Mouse (Mus musculus): Measurements from ENCODE around the gene Ddt. TPM values are rescaled to one million over a fixed set of nuclear protein-coding genes. Genes with fewer than 3 reads are reported as not detected.

The Ddt gene
- polyA plus RNA-seq (2015; fragmentation: Nextera tagmentation; extraction: Ambion mirVana) = 222 and 239 TPM in 2 replicates

GRCm38 (mm10) chr10:75772795-75773664 is at the start of gene Ddt:
Gene Ddt (minus strand): TSS chr10:75773414.
- Histone ChIP-seq H3K4me3 (ENCODE audit: low read depth, low read length) (peak within 1 kb of the TSS; percentile 77), H3K4me2 (ENCODE audit: low read depth, low read length) (peak within 1 kb of the TSS; percentile 98), H3K9me3 (replicated peaks; ENCODE audit: control insufficient read depth, low read length) (no peaks in the 10 kb centered on the region), H3K9ac (ENCODE audit: low read depth, low read length) (peak within 1 kb of the TSS; percentile 79), H3K4me1 (ENCODE audit: control insufficient read depth, low read depth, low read length) (peaks cover 14% of the 10 kb centered on the region), H3K27me3 (ENCODE audit: control insufficient read depth, insufficient read depth, low read depth, low read length) (peaks cover 3% of the 10 kb centered on the region; the same call in 1 of the 2 replicates), H3K27ac (ENCODE audit: low read length) (peak within 1 kb of the TSS; percentile 61), H3K36me3 (ENCODE audit: control insufficient read depth, insufficient read depth) (no peaks in the 10 kb centered on the region)
- peak; percentile 95 for ATAC-seq (ENCODE audit: low read depth)
- under 1% methylated on average over 45 of the region's 47 CpGs for WGBS (ENCODE audit: insufficient replicate concordance)

- Histone ChIP-seq H3K27me3 (ENCODE audit: control insufficient read depth, insufficient read depth, low read depth, low read length) (no peaks in the 10 kb centered on the region), H3K4me1 (ENCODE audit: control insufficient read depth, low read depth, low read length) (no peaks in the 10 kb centered on the region), H3K4me3 (ENCODE audit: low read depth, low read length) (no peak within 1 kb of the TSS), H3K4me2 (ENCODE audit: low read depth, low read length) (no peak within 1 kb of the TSS), H3K27ac (ENCODE audit: low read length) (no peak within 1 kb of the TSS), H3K36me3 (ENCODE audit: control insufficient read depth, insufficient read depth) (no peaks in the 10 kb centered on the region), H3K9ac (ENCODE audit: low read depth, low read length) (no peak within 1 kb of the TSS), H3K9me3 (replicated peaks; ENCODE audit: control insufficient read depth, low read length) (no peaks in the 10 kb centered on the region)
- no peak for ATAC-seq (ENCODE audit: low read depth)
- WGBS (ENCODE audit: insufficient replicate concordance) = 77% methylated on average over 2 of the region's 2 CpGs
These were observed 49.2 kb upstream of the Ddt start, which contains the start of gene Gstt4 for GRCm38 (mm10) chr10:75822443-75822842. Gene Gstt4 (minus strand): TSS chr10:75822543.

- WGBS (ENCODE audit: insufficient replicate concordance) = 65% methylated on average over 5 of the region's 5 CpGs
- Histone ChIP-seq H3K36me3 (ENCODE audit: control insufficient read depth, insufficient read depth) (no peaks in the 10 kb centered on the region), H3K4me2 (ENCODE audit: low read depth, low read length) (no peak overlapping the region), H3K4me1 (ENCODE audit: control insufficient read depth, low read depth, low read length) (no peaks in the 10 kb centered on the region), H3K4me3 (ENCODE audit: low read depth, low read length) (no peak overlapping the region), H3K27me3 (ENCODE audit: control insufficient read depth, insufficient read depth, low read depth, low read length) (no peaks in the 10 kb centered on the region), H3K9ac (ENCODE audit: low read depth, low read length) (no peak overlapping the region), H3K27ac (ENCODE audit: low read length) (no peak overlapping the region), H3K9me3 (replicated peaks; ENCODE audit: control insufficient read depth, low read length) (no peaks in the 10 kb centered on the region)
- no peak for ATAC-seq (ENCODE audit: low read depth)
These were observed 46.7 kb upstream of the Ddt start for GRCm38 (mm10) chr10:75819882-75820281.

- no peak for ATAC-seq (ENCODE audit: low read depth)
- Histone ChIP-seq H3K36me3 (ENCODE audit: control insufficient read depth, insufficient read depth) (no peaks in the 10 kb centered on the region), H3K4me3 (ENCODE audit: low read depth, low read length) (no peak overlapping the region), H3K27me3 (ENCODE audit: control insufficient read depth, insufficient read depth, low read depth, low read length) (no peaks in the 10 kb centered on the region), H3K9ac (ENCODE audit: low read depth, low read length) (no peak overlapping the region), H3K4me1 (ENCODE audit: control insufficient read depth, low read depth, low read length) (no peaks in the 10 kb centered on the region), H3K4me2 (ENCODE audit: low read depth, low read length) (no peak overlapping the region), H3K27ac (ENCODE audit: low read length) (no peak overlapping the region), H3K9me3 (replicated peaks; ENCODE audit: control insufficient read depth, low read length) (no peaks in the 10 kb centered on the region)
- 52% methylated on average over 10 of the region's 10 CpGs for WGBS (ENCODE audit: insufficient replicate concordance)
These were observed 45.4 kb upstream of the Ddt start for GRCm38 (mm10) chr10:75818641-75819040.

GRCm38 (mm10) chr10:75804217-75804616 is 31.0 kb upstream of the Ddt start:
- H3K4me1 ChIP-seq (ENCODE audit: control insufficient read depth, low read depth, low read length) = no peaks in the 10 kb centered on the region
- 36% methylated on average over 2 of the region's 2 CpGs for WGBS (ENCODE audit: insufficient replicate concordance)
- ATAC-seq (ENCODE audit: low read depth) = no peak
- no peak overlapping the region for H3K4me2 ChIP-seq (ENCODE audit: low read depth, low read length)
- H3K27ac ChIP-seq (ENCODE audit: low read length) = no peak overlapping the region
- no peak overlapping the region for H3K4me3 ChIP-seq (ENCODE audit: low read depth, low read length)
- H3K36me3 ChIP-seq (ENCODE audit: control insufficient read depth, insufficient read depth) = no peaks in the 10 kb centered on the region
- H3K9ac ChIP-seq (ENCODE audit: low read depth, low read length) = no peak overlapping the region
- H3K9me3 ChIP-seq (replicated peaks; ENCODE audit: control insufficient read depth, low read length) = no peaks in the 10 kb centered on the region
- H3K27me3 ChIP-seq (ENCODE audit: control insufficient read depth, insufficient read depth, low read depth, low read length) = no peaks in the 10 kb centered on the region

- ATAC-seq (ENCODE audit: low read depth) = peak; percentile 63
- H3K27me3 ChIP-seq (ENCODE audit: control insufficient read depth, insufficient read depth, low read depth, low read length) = no peaks in the 10 kb centered on the region
- peak within 1 kb of the TSS; percentile 65 for H3K4me3 ChIP-seq (ENCODE audit: low read depth, low read length)
- peak within 1 kb of the TSS; percentile 85 for H3K4me2 ChIP-seq (ENCODE audit: low read depth, low read length)
- H3K27ac ChIP-seq (ENCODE audit: low read length) = peak within 1 kb of the TSS; percentile 71
- no peaks in the 10 kb centered on the region for H3K36me3 ChIP-seq (ENCODE audit: control insufficient read depth, insufficient read depth)
- H3K9ac ChIP-seq (ENCODE audit: low read depth, low read length) = peak within 1 kb of the TSS; percentile 61
- peaks cover 14% of the 10 kb centered on the region for H3K4me1 ChIP-seq (ENCODE audit: control insufficient read depth, low read depth, low read length)
- WGBS (ENCODE audit: insufficient replicate concordance) = 2% methylated on average over 18 of the region's 18 CpGs
- H3K9me3 ChIP-seq (replicated peaks; ENCODE audit: control insufficient read depth, low read length) = no peaks in the 10 kb centered on the region
These were observed 25.0 kb upstream of the Ddt start, which contains the start of gene Gstt1 for GRCm38 (mm10) chr10:75798176-75798696. Gene Gstt1 (minus strand): TSS chr10:75798584.

- 2% methylated on average over 12 of the region's 12 CpGs for WGBS (ENCODE audit: insufficient replicate concordance)
- ATAC-seq (ENCODE audit: low read depth) = peak; percentile 83
- no peaks in the 10 kb centered on the region for H3K36me3 ChIP-seq (ENCODE audit: control insufficient read depth, insufficient read depth)
- peak overlapping the region; percentile 71 for H3K27ac ChIP-seq (ENCODE audit: low read length)
- no peaks in the 10 kb centered on the region for H3K27me3 ChIP-seq (ENCODE audit: control insufficient read depth, insufficient read depth, low read depth, low read length)
- H3K9me3 ChIP-seq (replicated peaks; ENCODE audit: control insufficient read depth, low read length) = no peaks in the 10 kb centered on the region
- peaks cover 14% of the 10 kb centered on the region for H3K4me1 ChIP-seq (ENCODE audit: control insufficient read depth, low read depth, low read length)
- peak overlapping the region; percentile 85 for H3K4me2 ChIP-seq (ENCODE audit: low read depth, low read length)
- peak overlapping the region; percentile 65 for H3K4me3 ChIP-seq (ENCODE audit: low read depth, low read length)
- H3K9ac ChIP-seq (ENCODE audit: low read depth, low read length) = peak overlapping the region; percentile 61
These were observed 24.5 kb upstream of the Ddt start for GRCm38 (mm10) chr10:75797619-75798175.

- Histone ChIP-seq H3K4me2 (ENCODE audit: low read depth, low read length) (peak overlapping the region; percentile 85), H3K27me3 (ENCODE audit: control insufficient read depth, insufficient read depth, low read depth, low read length) (no peaks in the 10 kb centered on the region), H3K9ac (ENCODE audit: low read depth, low read length) (peak overlapping the region; percentile 61; the same call in 1 of the 2 replicates), H3K9me3 (replicated peaks; ENCODE audit: control insufficient read depth, low read length) (no peaks in the 10 kb centered on the region), H3K27ac (ENCODE audit: low read length) (peak overlapping the region; percentile 35), H3K36me3 (ENCODE audit: control insufficient read depth, insufficient read depth) (no peaks in the 10 kb centered on the region), H3K4me3 (ENCODE audit: low read depth, low read length) (peak overlapping the region; percentile 65), H3K4me1 (ENCODE audit: control insufficient read depth, low read depth, low read length) (peaks cover 14% of the 10 kb centered on the region)
- no peak for ATAC-seq (ENCODE audit: low read depth)
- 39% methylated on average over 11 of the region's 11 CpGs for WGBS (ENCODE audit: insufficient replicate concordance)
These were observed 23.7 kb upstream of the Ddt start for GRCm38 (mm10) chr10:75796731-75797516.

Measured in liver, embryonic 16.5 days (tissue).